Mouse (Mus musculus) liver, embryonic 14.5 days (tissue): ENCODE measurements around the gene Rasgef1b.

Experiments used
- CTCF ChIP-seq: IDR thresholded peaks from 2 replicates; pipeline ENCODE4 v1.5.1; 2016; ENCODE audit warnings: antibody characterized with exemption, low read depth, control low read depth
- EP300 ChIP-seq: IDR thresholded peaks from 2 replicates; pipeline ENCODE4 v1.6.1; 2016; ENCODE audit warnings: antibody characterized with exemption, low read depth

GRCm38 (mm10) chr5:99753368-99753767 is 24.5 kb upstream of the Rasgef1b start:
- TF ChIP-seq CTCF (no peak), EP300 (no peak)
